Mouse (Mus musculus) liver, postnatal 0 days (tissue): ENCODE data around the gene Hivep3.

Experiments used
- CTCF ChIP-seq: sonication (generic); IDR thresholded peaks from 2 replicates; pipeline ENCODE4 v1.5.1; 2016; ENCODE audit warnings: antibody characterized with exemption, low read depth
- EP300 ChIP-seq: IDR thresholded peaks from 2 replicates; pipeline ENCODE4 v1.6.1; 2016; ENCODE audit warnings: antibody characterized with exemption, low read depth, mild to moderate bottlenecking

DNA sequence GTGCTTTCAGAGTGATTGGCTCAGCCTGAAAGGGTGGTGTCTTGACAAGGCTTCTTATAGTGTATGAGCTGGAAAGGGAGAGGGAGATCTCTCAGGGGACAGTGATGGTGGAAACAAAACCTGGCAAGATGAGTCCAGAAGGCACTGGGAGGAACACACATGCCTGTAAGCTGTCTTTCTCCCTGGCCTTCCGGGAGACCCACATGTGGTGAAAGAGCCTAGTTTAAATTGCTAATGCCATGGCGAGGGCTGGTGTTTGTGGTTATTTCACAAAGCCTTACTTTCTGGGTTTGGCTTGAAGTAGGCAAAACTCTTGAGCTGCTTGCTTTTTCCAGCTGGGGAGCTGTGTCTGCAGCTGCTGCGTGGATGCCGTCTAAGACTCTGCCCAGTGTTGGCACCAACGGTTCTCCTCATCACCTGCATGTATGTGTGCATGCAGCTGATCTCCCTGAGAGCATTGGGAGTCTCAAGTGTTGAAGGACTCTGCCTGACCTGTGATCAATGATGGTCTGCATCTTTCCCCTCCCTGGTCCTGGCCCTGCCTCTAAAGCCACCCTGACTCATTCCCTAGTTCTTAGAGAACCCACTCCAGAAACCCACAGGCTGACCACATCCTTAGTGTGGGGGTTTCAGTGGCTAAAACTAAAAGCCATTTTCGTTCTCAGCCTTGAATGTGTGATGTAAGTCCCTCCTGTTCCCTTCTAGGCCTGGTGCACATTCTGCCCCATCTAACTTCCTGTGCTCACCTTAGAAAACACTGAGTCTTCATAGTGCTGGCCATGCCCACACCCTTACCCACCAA lies 163.7 kb downstream of the Hivep3 start:
- no peak for TF ChIP-seq CTCF
- TF ChIP-seq EP300, result no peak
